Mouse (Mus musculus): ENCODE data around the gene Nelfcd. TPM values are rescaled to one million over a fixed set of nuclear protein-coding genes. Genes with fewer than 3 reads are reported as not detected.
A peak's percentile ranks its signal among the peaks of the same experiment; 100 is the strongest.

Nelfcd gene
- total RNA-seq, 1 experiment: 63.8 TPM

- no peak overlapping the region; the same call in 1 of the 2 replicates for H3K9ac ChIP-seq (ENCODE audit: insufficient read depth, low read depth, low read length, poor library complexity, severe bottlenecking)
Observed at GRCm38 (mm10) chr2:174437697-174437982, 22.0 kb downstream of the Nelfcd start.

GRCm38 (mm10) chr2:174438181-174438580, 22.6 kb downstream of the Nelfcd start:
- peak overlapping the region; percentile 68 for H3K9ac ChIP-seq (ENCODE audit: insufficient read depth, low read depth, low read length, poor library complexity, severe bottlenecking)
- peaks cover 0 to 30% of the 10 kb centered on the region in 2 experiments; a peak in 2 of 4 replicates for H3K4me1 ChIP-seq (ENCODE audit: control insufficient read depth in 2 of 2, insufficient read depth in 2 of 2, low read length in 2 of 2, poor library complexity in 1 of 2)
- DNase-seq (ENCODE audit: low read depth, low spot score): no peak
- H3K4me3 ChIP-seq (ENCODE audit: insufficient read depth in 1 of 2, low read depth in 1 of 2, low read length in 2 of 2, poor library complexity in 1 of 2, severe bottlenecking in 1 of 2): peak overlapping the region; percentile 48 to 71
- in situ Hi-C loops (cut with MboI; ENCODE audit: low sequenced_read_pairs in 2 of 2, unreplicated experiment in 2 of 2): no loop called here
- H3K9me3 ChIP-seq (ENCODE audit: control insufficient read depth, insufficient read depth, low read depth, low read length): no peaks in the 10 kb centered on the region
- peaks cover 26% of the 10 kb centered on the region for H3K36me3 ChIP-seq (ENCODE audit: control insufficient read depth, insufficient read depth, low read length, poor library complexity, severe bottlenecking)
- TF ChIP-seq HCFC1 (IDR thresholded peaks at IDR 0.05; ENCODE audit: borderline replicate concordance, insufficient read depth, low read length) (no peak), CHD2 (IDR thresholded peaks at IDR 0.05; ENCODE audit: low read depth, low read length) (no peak), MAFK (IDR thresholded peaks at IDR 0.05; ENCODE audit: insufficient read depth, low read depth, low read length) (no peak), ZNF384 (IDR thresholded peaks at IDR 0.05; ENCODE audit: low read depth, low read length) (no peak), ZC3H11A (IDR thresholded peaks at IDR 0.05; ENCODE audit: borderline replicate concordance, low read depth, low read length) (no peak)
- no peak overlapping the region for H3K27ac ChIP-seq (ENCODE audit: insufficient read depth, low read depth, low read length, poor library complexity, severe bottlenecking)

More at GRCm38 (mm10) chr2:174437697-174437982, 22.0 kb downstream of the Nelfcd start:
- in situ Hi-C loops (cut with MboI; ENCODE audit: low sequenced_read_pairs in 2 of 2, unreplicated experiment in 2 of 2): no loop called here
- DNase-seq (ENCODE audit: low read depth, low spot score): no peak
- H3K9me3 ChIP-seq (ENCODE audit: control insufficient read depth, insufficient read depth, low read depth, low read length): no peaks in the 10 kb centered on the region
- peak overlapping the region in 1 of 2 experiments; percentile 71; a peak in 1 of 4 replicates for H3K4me3 ChIP-seq (ENCODE audit: insufficient read depth in 1 of 2, low read depth in 1 of 2, low read length in 2 of 2, poor library complexity in 1 of 2, severe bottlenecking in 1 of 2)
- no peak overlapping the region for H3K27ac ChIP-seq (ENCODE audit: insufficient read depth, low read depth, low read length, poor library complexity, severe bottlenecking)
- peaks cover 29% of the 10 kb centered on the region for H3K36me3 ChIP-seq (ENCODE audit: control insufficient read depth, insufficient read depth, low read length, poor library complexity, severe bottlenecking)
- TF ChIP-seq ZNF384 (IDR thresholded peaks at IDR 0.05; ENCODE audit: low read depth, low read length): no peak
- TF ChIP-seq ZC3H11A (IDR thresholded peaks at IDR 0.05; ENCODE audit: borderline replicate concordance, low read depth, low read length): no peak
- no peak for TF ChIP-seq HCFC1 (IDR thresholded peaks at IDR 0.05; ENCODE audit: borderline replicate concordance, insufficient read depth, low read length)
- TF ChIP-seq CHD2 (IDR thresholded peaks at IDR 0.05; ENCODE audit: low read depth, low read length): no peak
- TF ChIP-seq MAFK (IDR thresholded peaks at IDR 0.05; ENCODE audit: insufficient read depth, low read depth, low read length): no peak
- peaks cover 0 to 30% of the 10 kb centered on the region in 2 experiments; a peak in 2 of 4 replicates for H3K4me1 ChIP-seq (ENCODE audit: control insufficient read depth in 2 of 2, insufficient read depth in 2 of 2, low read length in 2 of 2, poor library complexity in 1 of 2)

GRCm38 (mm10) chr2:174438737-174439449, 23.3 kb downstream of the Nelfcd start, which contains the start of gene Ctsz:
Gene Ctsz (minus strand): TSS chr2:174439039.
- Histone ChIP-seq H3K27ac (ENCODE audit: insufficient read depth, low read depth, low read length, poor library complexity, severe bottlenecking) (no peak within 1 kb of the TSS), H3K9me3 (ENCODE audit: control insufficient read depth, insufficient read depth, low read depth, low read length) (no peaks in the 10 kb centered on the region), H3K4me1 (ENCODE audit: control insufficient read depth in 2 of 2, insufficient read depth in 2 of 2, low read length in 2 of 2, poor library complexity in 1 of 2) (peaks cover 0 to 24% of the 10 kb centered on the region in 2 experiments; a peak in 2 of 4 replicates), H3K9ac (ENCODE audit: insufficient read depth, low read depth, low read length, poor library complexity, severe bottlenecking) (peak within 1 kb of the TSS; percentile 68), H3K36me3 (ENCODE audit: control insufficient read depth, insufficient read depth, low read length, poor library complexity, severe bottlenecking) (peaks cover 19% of the 10 kb centered on the region), H3K4me3 (ENCODE audit: insufficient read depth in 1 of 2, low read depth in 1 of 2, low read length in 2 of 2, poor library complexity in 1 of 2, severe bottlenecking in 1 of 2) (peak within 1 kb of the TSS; percentile 48 to 71)
- in situ Hi-C loops (cut with MboI; ENCODE audit: low sequenced_read_pairs in 2 of 2, unreplicated experiment in 2 of 2): no loop called here
- TF ChIP-seq ZC3H11A (IDR thresholded peaks at IDR 0.05; ENCODE audit: borderline replicate concordance, low read depth, low read length) (no peak), HCFC1 (IDR thresholded peaks at IDR 0.05; ENCODE audit: borderline replicate concordance, insufficient read depth, low read length) (no peak), ZNF384 (IDR thresholded peaks at IDR 0.05; ENCODE audit: low read depth, low read length) (no peak), MAFK (IDR thresholded peaks at IDR 0.05; ENCODE audit: insufficient read depth, low read depth, low read length) (no peak), CHD2 (IDR thresholded peaks at IDR 0.05; ENCODE audit: low read depth, low read length) (no peak)
- peak; percentile 44 for DNase-seq (ENCODE audit: low read depth, low spot score)

GRCm38 (mm10) chr2:174439450-174439838, 23.8 kb downstream of the Nelfcd start:
- Histone ChIP-seq H3K4me1 (ENCODE audit: control insufficient read depth in 2 of 2, insufficient read depth in 2 of 2, low read length in 2 of 2, poor library complexity in 1 of 2) (peaks cover 0 to 19% of the 10 kb centered on the region in 2 experiments; a peak in 2 of 4 replicates), H3K27ac (ENCODE audit: insufficient read depth, low read depth, low read length, poor library complexity, severe bottlenecking) (no peak overlapping the region), H3K4me3 (ENCODE audit: insufficient read depth in 1 of 2, low read depth in 1 of 2, low read length in 2 of 2, poor library complexity in 1 of 2, severe bottlenecking in 1 of 2) (no peak overlapping the region; a peak in 1 of 4 replicates), H3K36me3 (ENCODE audit: control insufficient read depth, insufficient read depth, low read length, poor library complexity, severe bottlenecking) (peaks cover 15% of the 10 kb centered on the region), H3K9ac (ENCODE audit: insufficient read depth, low read depth, low read length, poor library complexity, severe bottlenecking) (no peak overlapping the region), H3K9me3 (ENCODE audit: control insufficient read depth, insufficient read depth, low read depth, low read length) (no peaks in the 10 kb centered on the region)
- TF ChIP-seq ZC3H11A (IDR thresholded peaks at IDR 0.05; ENCODE audit: borderline replicate concordance, low read depth, low read length) (no peak), MAFK (IDR thresholded peaks at IDR 0.05; ENCODE audit: insufficient read depth, low read depth, low read length) (no peak), CHD2 (IDR thresholded peaks at IDR 0.05; ENCODE audit: low read depth, low read length) (no peak), ZNF384 (IDR thresholded peaks at IDR 0.05; ENCODE audit: low read depth, low read length) (no peak), HCFC1 (IDR thresholded peaks at IDR 0.05; ENCODE audit: borderline replicate concordance, insufficient read depth, low read length) (no peak)
- in situ Hi-C loops (cut with MboI; ENCODE audit: low sequenced_read_pairs in 2 of 2, unreplicated experiment in 2 of 2): no loop called here
- no peak for DNase-seq (ENCODE audit: low read depth, low spot score)

All from ES-E14 (cell line).